Mouse (Mus musculus) neural tube, embryonic 11.5 days (tissue): Measurements from ENCODE around the gene Itpr1. TPM values are rescaled to one million over a fixed set of nuclear protein-coding genes. Genes with fewer than 3 reads are reported as not detected.

ENCODE experiments used
- ATAC-seq: fragments of 200-750 bp; cut with Nextera tagmentation; 2 replicates; pipeline ENCODE4 v1.8.0; 2017; ENCODE audit warnings: moderate number of reproducible peaks, mild to moderate bottlenecking, moderate TSS enrichment, moderate library complexity; ENCODE audit not compliant: insufficient read depth, low FRiP score, low TSS enrichment
- DNase-seq: peaks from one replicate; pipeline ENCODE4 v3.0.0-alpha.2; 2015; ENCODE audit warnings: low spot score
- H3K27ac ChIP-seq: fragments of 300-500 bp; sonication (generic); 2 replicates; pipeline ENCODE4 v1.5.1; 2014; ENCODE audit warnings: low read depth, mild to moderate bottlenecking, low read length
- H3K27me3 ChIP-seq: fragments of 300-500 bp; sonication (generic); 2 replicates; pipeline ENCODE4 v1.6.1; 2014; ENCODE audit warnings: mild to moderate bottlenecking, low read length, mixed read lengths; ENCODE audit not compliant: control insufficient read depth, insufficient read depth
- H3K36me3 ChIP-seq: fragments of 300-500 bp; sonication (generic); 2 replicates; pipeline ENCODE4 v1.6.1; 2014; ENCODE audit warnings: mild to moderate bottlenecking, low read length, moderate library complexity, mixed read lengths; ENCODE audit not compliant: control insufficient read depth, insufficient read depth
- H3K4me1 ChIP-seq: fragments of 300-500 bp; sonication (generic); 2 replicates; pipeline ENCODE4 v1.6.1; 2014; ENCODE audit warnings: low read length, mixed read lengths; ENCODE audit not compliant: control insufficient read depth, insufficient read depth
- H3K4me2 ChIP-seq: fragments of 300-500 bp; sonication (generic); 2 replicates; pipeline ENCODE4 v1.6.1; 2014; ENCODE audit warnings: low read depth, mild to moderate bottlenecking, moderate library complexity
- H3K4me3 ChIP-seq: fragments of 300-500 bp; sonication (generic); 2 replicates; pipeline ENCODE4 v1.5.1; 2014; ENCODE audit warnings: low read depth, low read length
- H3K9ac ChIP-seq: fragments of 300-500 bp; sonication (generic); 2 replicates; pipeline ENCODE4 v1.6.1; 2014; ENCODE audit warnings: mild to moderate bottlenecking, low read length
- H3K9me3 ChIP-seq: fragments of 300-500 bp; sonication (generic); 2 replicates; pipeline ENCODE4 v1.6.1; 2016; ENCODE audit warnings: low read length; ENCODE audit not compliant: control insufficient read depth
- WGBS: fragments of 180-500 bp; shearing (Covaris S2); extraction: QIAGEN DNeasy Blood & Tissue Kit; methylation state at CpG from one replicate; pipeline ENCODE4 v1.1.7; 2014; 5-methylcytosine and 5-hydroxymethylcytosine counted together
- polyA plus RNA-seq: library from polyadenylated mRNA; unstranded; fragments of >200 nt; fragmentation: Nextera tagmentation; extraction: Ambion mirVana; gene quantifications from 2 replicates; pipeline ENCODE4 v1.2.1, GENCODE M21; 2014

Itpr1 gene
- polyA plus RNA-seq, 1 experiment from 2014 or later: 8.4 TPM

DNA sequence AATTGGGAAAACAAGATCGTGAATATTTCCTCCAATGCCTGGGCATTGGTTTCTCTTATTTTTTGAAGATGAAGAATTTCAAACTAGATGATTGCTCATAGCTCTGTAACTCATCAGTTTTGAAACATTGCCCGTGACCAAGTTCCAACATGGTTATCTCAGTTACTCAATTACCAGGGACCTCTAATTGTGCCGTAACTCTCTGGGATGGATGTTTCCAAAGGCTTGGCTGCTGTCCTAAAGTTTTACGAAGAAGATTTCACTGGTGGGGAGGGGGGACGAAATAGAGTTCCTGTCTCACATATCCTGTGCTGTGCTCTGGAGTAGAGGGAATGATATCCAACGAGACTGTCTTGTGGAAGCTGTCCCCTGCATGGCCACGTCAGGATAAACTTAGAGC lies 285.2 kb downstream of the Itpr1 start:
- 86% methylated on average over 7 of the region's 7 CpGs for WGBS
- Histone ChIP-seq H3K9ac (no peak overlapping the region), H3K4me3 (no peak overlapping the region), H3K36me3 (no peaks in the 10 kb centered on the region), H3K9me3 (no peaks in the 10 kb centered on the region), H3K27me3 (no peaks in the 10 kb centered on the region), H3K27ac (no peak overlapping the region), H3K4me2 (no peak overlapping the region), H3K4me1 (no peaks in the 10 kb centered on the region)
- ATAC-seq (no peak), DNase-seq (no peak)

DNA sequence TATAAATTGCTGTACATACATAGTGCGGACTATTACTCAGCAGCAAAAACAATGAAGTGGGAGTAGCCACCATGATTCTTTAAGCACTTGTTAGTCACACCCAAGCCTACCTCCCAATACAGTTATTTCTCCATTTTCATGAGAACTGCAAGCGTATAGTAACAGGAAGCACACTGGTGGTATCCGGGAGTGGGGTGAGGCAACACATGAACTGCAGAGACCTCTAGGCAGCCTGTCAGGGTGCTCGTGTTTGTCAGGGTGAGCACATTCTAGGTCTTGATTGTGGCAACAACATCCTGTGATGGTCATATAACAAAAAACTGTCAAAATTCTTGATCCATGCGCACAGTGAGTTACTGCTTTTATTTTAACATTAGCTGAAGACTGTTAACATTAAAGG lies 290.8 kb downstream of the Itpr1 start:
- ATAC-seq (no peak), DNase-seq (no peak)
- no peak overlapping the region for H3K27ac ChIP-seq
- H3K4me1 ChIP-seq: no peaks in the 10 kb centered on the region
- H3K4me3 ChIP-seq: no peak overlapping the region
- H3K27me3 ChIP-seq: no peaks in the 10 kb centered on the region
- no peak overlapping the region for H3K4me2 ChIP-seq
- H3K9ac ChIP-seq: no peak overlapping the region
- H3K36me3 ChIP-seq: no peaks in the 10 kb centered on the region
- WGBS: 87% methylated on average over 5 of the region's 5 CpGs
- no peaks in the 10 kb centered on the region for H3K9me3 ChIP-seq

DNA sequence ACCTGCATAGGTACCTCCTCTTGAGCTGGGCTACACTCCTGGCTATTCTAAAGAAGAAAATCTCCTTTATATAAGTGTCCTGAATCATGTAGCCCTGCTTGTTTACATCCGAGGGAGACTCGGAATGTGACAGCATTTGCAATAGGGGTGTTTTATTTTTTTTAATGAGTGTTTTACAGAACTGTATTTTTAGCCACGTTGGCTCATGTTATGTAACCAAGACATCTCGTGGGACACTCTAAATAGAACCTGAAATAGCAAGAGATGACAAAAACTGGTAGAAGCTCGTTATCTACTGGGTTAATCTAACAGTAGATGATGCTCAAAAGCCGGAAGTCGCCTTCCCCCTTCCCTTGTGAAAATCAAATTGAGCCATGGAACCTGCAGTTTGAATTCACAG lies 291.8 kb downstream of the Itpr1 start:
- Histone ChIP-seq H3K9ac (no peak overlapping the region), H3K36me3 (no peaks in the 10 kb centered on the region), H3K4me2 (no peak overlapping the region), H3K9me3 (no peaks in the 10 kb centered on the region), H3K4me3 (no peak overlapping the region), H3K27me3 (no peaks in the 10 kb centered on the region), H3K4me1 (no peaks in the 10 kb centered on the region), H3K27ac (no peak overlapping the region)
- DNase-seq: no peak
- ATAC-seq: no peak
- WGBS: 91% methylated on average over 7 of the region's 7 CpGs

DNA sequence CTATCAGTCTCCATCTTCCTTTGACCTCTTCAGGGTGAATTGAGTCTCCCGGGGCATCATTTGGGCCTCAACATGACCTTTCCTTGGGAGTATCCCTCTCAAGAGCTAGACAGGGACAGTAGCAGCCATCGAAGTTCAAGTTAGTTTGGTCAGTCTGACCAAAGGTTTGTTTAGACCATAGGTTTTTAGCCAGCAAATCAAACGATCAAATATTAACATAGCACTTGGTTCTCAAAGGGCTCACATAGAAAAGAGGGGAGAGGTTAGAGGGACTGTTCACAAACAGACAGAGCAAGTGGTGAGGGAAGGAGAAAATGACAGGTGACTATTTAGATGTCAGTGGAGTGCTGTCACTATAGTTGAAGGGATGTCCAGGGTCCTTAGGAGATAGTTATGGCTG lies 293.3 kb downstream of the Itpr1 start:
- H3K36me3 ChIP-seq: no peaks in the 10 kb centered on the region
- no peak for ATAC-seq
- H3K4me2 ChIP-seq: no peak overlapping the region
- H3K9ac ChIP-seq: no peak overlapping the region
- no peak for DNase-seq
- H3K9me3 ChIP-seq: no peaks in the 10 kb centered on the region
- no peak overlapping the region for H3K27ac ChIP-seq
- no peaks in the 10 kb centered on the region for H3K4me1 ChIP-seq
- WGBS: 90% methylated on average over 3 of the region's 3 CpGs
- H3K4me3 ChIP-seq: no peak overlapping the region
- H3K27me3 ChIP-seq: no peaks in the 10 kb centered on the region

DNA sequence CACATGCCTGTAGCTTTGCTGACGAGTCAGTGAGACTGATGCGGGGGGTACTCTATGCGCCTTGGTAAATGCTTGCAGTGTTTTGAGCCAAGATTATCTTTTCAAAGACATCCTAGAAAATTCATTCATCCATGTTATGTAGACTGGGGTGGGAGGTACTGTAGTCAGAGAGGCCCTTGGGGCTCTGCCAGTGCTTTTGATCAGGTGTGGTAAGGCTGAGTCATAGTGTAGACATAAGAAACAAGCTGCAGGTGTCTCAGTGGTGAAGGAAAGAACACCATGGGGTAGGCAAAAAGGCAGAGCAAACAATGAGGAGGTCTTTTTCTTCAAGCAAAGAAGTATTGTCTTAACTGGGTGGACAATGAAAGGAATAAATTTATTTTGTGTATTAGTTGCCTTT lies 294.4 kb downstream of the Itpr1 start:
- DNase-seq: no peak
- no peaks in the 10 kb centered on the region for H3K9me3 ChIP-seq
- 96% methylated on average over 3 of the region's 3 CpGs for WGBS
- no peaks in the 10 kb centered on the region for H3K36me3 ChIP-seq
- H3K9ac ChIP-seq: no peak overlapping the region
- no peak overlapping the region for H3K27ac ChIP-seq
- H3K27me3 ChIP-seq: no peaks in the 10 kb centered on the region
- no peaks in the 10 kb centered on the region for H3K4me1 ChIP-seq
- no peak for ATAC-seq
- no peak overlapping the region for H3K4me2 ChIP-seq
- no peak overlapping the region for H3K4me3 ChIP-seq

DNA sequence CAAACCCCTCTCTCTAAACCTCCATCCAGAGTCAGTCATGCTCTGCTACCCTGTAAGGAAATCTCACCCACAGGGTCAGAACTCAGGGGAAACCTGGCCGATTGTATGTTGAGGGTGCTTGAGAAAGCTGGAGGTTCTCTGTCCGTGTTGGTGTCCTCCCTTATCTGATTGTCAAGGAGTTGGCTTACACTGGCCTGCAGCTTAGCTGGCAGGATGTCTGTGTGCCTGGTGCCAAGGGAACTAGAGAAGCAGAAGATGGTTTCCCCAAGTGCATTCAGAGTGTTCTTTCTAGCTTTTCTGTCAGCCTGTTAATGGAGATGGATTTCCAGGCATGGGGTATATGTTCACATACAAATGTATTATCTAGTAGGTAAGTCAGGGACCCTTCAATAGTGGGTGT lies 296.4 kb downstream of the Itpr1 start:
- Histone ChIP-seq H3K27me3 (no peaks in the 10 kb centered on the region), H3K4me1 (no peaks in the 10 kb centered on the region), H3K4me2 (no peak overlapping the region), H3K4me3 (no peak overlapping the region), H3K36me3 (no peaks in the 10 kb centered on the region), H3K9ac (no peak overlapping the region), H3K27ac (no peak overlapping the region), H3K9me3 (no peaks in the 10 kb centered on the region)
- DNase-seq (no peak), ATAC-seq (no peak)
- 94% methylated on average over 2 of the region's 2 CpGs for WGBS

DNA sequence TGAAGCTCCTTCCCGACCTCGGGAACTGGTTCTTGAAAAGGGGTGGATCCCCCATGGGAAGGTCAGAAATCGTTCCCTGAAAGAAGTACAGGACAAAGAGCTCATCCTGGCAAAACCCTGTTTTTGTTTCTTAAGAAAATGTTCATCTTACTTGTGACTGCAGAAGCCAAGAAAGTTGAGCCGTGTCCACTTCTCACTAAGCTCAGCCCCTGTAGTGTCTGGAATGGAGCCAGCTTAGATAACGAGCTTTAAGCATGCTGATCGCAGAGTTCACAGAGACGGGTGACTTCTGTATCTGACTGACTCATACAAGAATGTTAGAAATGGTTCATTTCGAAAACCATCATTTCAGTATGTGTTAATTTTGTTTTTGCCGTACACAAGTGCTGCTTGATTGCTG lies 297.2 kb downstream of the Itpr1 start:
- 90% methylated on average over 9 of the region's 9 CpGs for WGBS
- Histone ChIP-seq H3K4me1 (no peaks in the 10 kb centered on the region), H3K9ac (no peak overlapping the region), H3K4me2 (no peak overlapping the region), H3K27me3 (no peaks in the 10 kb centered on the region), H3K27ac (no peak overlapping the region), H3K36me3 (no peaks in the 10 kb centered on the region), H3K4me3 (no peak overlapping the region), H3K9me3 (no peaks in the 10 kb centered on the region)
- no peak for ATAC-seq
- DNase-seq: no peak

DNA sequence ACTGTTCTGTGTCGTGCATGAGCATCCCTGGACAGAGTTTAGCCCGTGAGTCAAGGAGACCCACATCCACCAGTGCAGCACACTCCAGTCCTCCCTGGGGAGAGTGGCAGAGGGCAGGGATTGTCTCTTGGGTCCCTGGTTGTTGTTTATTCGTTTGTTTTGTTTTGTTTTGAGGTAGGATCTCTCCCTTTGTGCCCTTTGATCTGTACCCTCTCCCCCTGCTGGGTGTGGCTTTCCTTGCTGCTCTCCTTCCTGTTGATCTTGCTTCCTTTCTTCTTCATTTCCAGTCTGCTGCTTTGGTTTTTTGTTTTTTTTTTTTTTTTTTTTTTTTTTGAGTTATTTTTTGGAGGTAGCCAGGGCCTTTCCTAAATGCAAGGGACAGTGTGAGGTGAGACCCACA lies 299.2 kb downstream of the Itpr1 start:
- Histone ChIP-seq H3K4me3 (no peak overlapping the region), H3K27me3 (no peaks in the 10 kb centered on the region), H3K27ac (no peak overlapping the region), H3K9me3 (no peaks in the 10 kb centered on the region), H3K9ac (no peak overlapping the region), H3K4me1 (no peaks in the 10 kb centered on the region), H3K4me2 (no peak overlapping the region), H3K36me3 (no peaks in the 10 kb centered on the region)
- 62% methylated on average over 3 of the region's 3 CpGs for WGBS
- ATAC-seq: no peak
- no peak for DNase-seq

DNA sequence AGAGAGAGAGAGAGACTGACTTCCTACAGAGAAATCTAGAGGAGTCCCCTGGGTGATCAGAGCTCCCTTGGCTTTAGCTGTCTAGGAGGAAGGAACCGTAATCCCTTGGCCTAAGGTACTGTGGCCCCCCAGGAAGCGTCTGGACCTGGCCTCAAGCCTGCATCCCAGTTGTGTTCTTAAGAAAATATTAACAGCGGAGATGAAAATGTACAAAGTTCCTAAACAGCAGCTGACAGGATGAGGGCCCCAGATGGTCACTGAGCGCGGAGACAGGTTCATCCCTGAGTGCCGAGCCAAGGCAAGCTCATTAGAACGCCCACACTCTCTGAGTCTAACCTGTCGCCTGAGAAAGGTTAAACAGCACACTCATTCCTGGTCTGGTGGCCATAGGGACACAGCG lies 300.1 kb downstream of the Itpr1 start:
- Histone ChIP-seq H3K4me2 (no peak overlapping the region), H3K36me3 (no peaks in the 10 kb centered on the region), H3K4me3 (no peak overlapping the region), H3K27me3 (no peaks in the 10 kb centered on the region), H3K9ac (no peak overlapping the region), H3K9me3 (no peaks in the 10 kb centered on the region), H3K27ac (no peak overlapping the region), H3K4me1 (no peaks in the 10 kb centered on the region)
- ATAC-seq (no peak), DNase-seq (no peak)
- WGBS: 87% methylated on average over 9 of the region's 9 CpGs
